Mouse (Mus musculus) neural tube, embryonic 13.5 days (tissue): ENCODE measurements at regions not wholly inside any gene's neighbourhood (a gene's known extent, or its start where the extent isn't known, plus 50 kb on each side); places are given as distances from the start of the nearest gene placed in this dataset.

ENCODE experiments used
- ATAC-seq: fragments of 200-750 bp; cut with Nextera tagmentation; 2 replicates; pipeline ENCODE4 v1.8.0; 2017; ENCODE audit warnings: low read depth, mild to moderate bottlenecking, moderate TSS enrichment, moderate library complexity
- H3K27ac ChIP-seq: fragments of 300-500 bp; sonication (generic); replicated peaks from 2 replicates; pipeline ENCODE4 v1.5.1; 2015; ENCODE audit warnings: moderate library complexity, mild to moderate bottlenecking, inconsistent platforms
- H3K27me3 ChIP-seq: fragments of 300-500 bp; sonication (generic); 2 replicates; pipeline ENCODE4 v1.6.1; 2015; ENCODE audit warnings: mild to moderate bottlenecking, inconsistent platforms
- H3K36me3 ChIP-seq: fragments of 300-500 bp; sonication (generic); 2 replicates; pipeline ENCODE4 v1.6.1; 2015; ENCODE audit warnings: mild to moderate bottlenecking, inconsistent platforms
- H3K4me1 ChIP-seq: fragments of 300-500 bp; sonication (generic); replicated peaks from 2 replicates; pipeline ENCODE4 v1.6.1; 2015; ENCODE audit warnings: inconsistent platforms
- H3K4me2 ChIP-seq: fragments of 300-500 bp; sonication (generic); 2 replicates; pipeline ENCODE4 v1.6.1; 2015; ENCODE audit warnings: inconsistent platforms, mild to moderate bottlenecking, moderate library complexity
- H3K4me3 ChIP-seq: fragments of 300-500 bp; sonication (generic); 2 replicates; pipeline ENCODE4 v1.5.1; 2015; ENCODE audit warnings: mild to moderate bottlenecking, inconsistent platforms
- H3K9ac ChIP-seq: fragments of 300-500 bp; sonication (generic); 2 replicates; pipeline ENCODE4 v1.6.1; 2015; ENCODE audit warnings: moderate library complexity, mild to moderate bottlenecking, inconsistent platforms
- H3K9me3 ChIP-seq: fragments of 300-500 bp; sonication (generic); 2 replicates; pipeline ENCODE4 v1.6.1; 2016; ENCODE audit warnings: inconsistent platforms
- WGBS: fragments of 180-500 bp; shearing (Covaris S2); methylation state at CpG from one replicate; pipeline ENCODE4 v1.1.7; 2015; 5-methylcytosine and 5-hydroxymethylcytosine counted together

- 59% methylated on average over 8 of the region's 8 CpGs for WGBS
- no peak overlapping the region for H3K27ac ChIP-seq
These were observed 209.9 kb downstream of the Cdh11 start for GRCm38 (mm10) chr8:102575523-102575922.

GRCm38 (mm10) chr8:102567779-102568178, 217.7 kb downstream of the Cdh11 start:
- WGBS, result 89% methylated on average over 5 of the region's 5 CpGs
- H3K36me3 ChIP-seq, result no peaks in the 10 kb centered on the region
- no peaks in the 10 kb centered on the region for H3K9me3 ChIP-seq
- no peak overlapping the region for H3K4me3 ChIP-seq
- H3K4me1 ChIP-seq, result no peaks in the 10 kb centered on the region
- no peaks in the 10 kb centered on the region for H3K27me3 ChIP-seq
- H3K4me2 ChIP-seq, result no peak overlapping the region
- no peak overlapping the region for H3K9ac ChIP-seq
- H3K27ac ChIP-seq, result no peak overlapping the region
- no peak for ATAC-seq

More at GRCm38 (mm10) chr8:102575523-102575922, 209.9 kb downstream of the Cdh11 start:
- Histone ChIP-seq H3K36me3 (no peaks in the 10 kb centered on the region), H3K9ac (no peak overlapping the region), H3K9me3 (no peaks in the 10 kb centered on the region), H3K27me3 (no peaks in the 10 kb centered on the region), H3K4me3 (no peak overlapping the region), H3K4me2 (no peak overlapping the region), H3K4me1 (0 out of 2 replicates have a peak, but pooled peaks cover 5% of the 10 kb centered on the region)
- ATAC-seq, result 0 out of 2 replicates have a peak, but pooled peaks have one; percentile 32

GRCm38 (mm10) chr8:102554213-102554612, 231.2 kb downstream of the Cdh11 start:
- no peak; the same call in 1 of the 2 replicates for ATAC-seq
- Histone ChIP-seq H3K9me3 (no peaks in the 10 kb centered on the region), H3K9ac (no peak overlapping the region), H3K27me3 (no peaks in the 10 kb centered on the region), H3K4me3 (no peak overlapping the region), H3K4me2 (no peak overlapping the region), H3K36me3 (no peaks in the 10 kb centered on the region), H3K4me1 (peaks cover 13% of the 10 kb centered on the region; the same call in 1 of the 2 replicates), H3K27ac (no peak overlapping the region)
- WGBS, result 65% methylated on average over 6 of the region's 6 CpGs

GRCm38 (mm10) chr8:102553348-102553935, 232.0 kb downstream of the Cdh11 start:
- WGBS, result 26% methylated on average over 9 of the region's 9 CpGs
- H3K9ac ChIP-seq, result no peak overlapping the region
- H3K4me3 ChIP-seq, result no peak overlapping the region
- no peaks in the 10 kb centered on the region for H3K36me3 ChIP-seq
- H3K4me1 ChIP-seq, result peaks cover 13% of the 10 kb centered on the region; the same call in 1 of the 2 replicates
- H3K9me3 ChIP-seq, result no peaks in the 10 kb centered on the region
- no peak overlapping the region for H3K4me2 ChIP-seq
- ATAC-seq, result no peak
- no peaks in the 10 kb centered on the region for H3K27me3 ChIP-seq
- H3K27ac ChIP-seq, result peak overlapping the region; percentile 69

- H3K4me2 ChIP-seq, result no peak overlapping the region
- no peak overlapping the region for H3K4me3 ChIP-seq
- H3K9me3 ChIP-seq, result no peaks in the 10 kb centered on the region
- H3K4me1 ChIP-seq, result no peaks in the 10 kb centered on the region
- no peak overlapping the region for H3K9ac ChIP-seq
- WGBS, result 68% methylated on average over 3 of the region's 3 CpGs
- no peak for ATAC-seq
- no peaks in the 10 kb centered on the region for H3K27me3 ChIP-seq
- no peaks in the 10 kb centered on the region for H3K36me3 ChIP-seq
- H3K27ac ChIP-seq, result no peak overlapping the region
These were observed 246.6 kb downstream of the Cdh11 start for GRCm38 (mm10) chr8:102538886-102539285.

GRCm38 (mm10) chr8:102538068-102538467, 247.4 kb downstream of the Cdh11 start:
- Histone ChIP-seq H3K4me1 (no peaks in the 10 kb centered on the region), H3K9ac (no peak overlapping the region), H3K4me3 (no peak overlapping the region), H3K27me3 (no peaks in the 10 kb centered on the region), H3K36me3 (no peaks in the 10 kb centered on the region), H3K4me2 (no peak overlapping the region), H3K27ac (no peak overlapping the region), H3K9me3 (no peaks in the 10 kb centered on the region)
- ATAC-seq, result no peak
- 65% methylated on average over 3 of the region's 3 CpGs for WGBS

GRCm38 (mm10) chr8:102518446-102518845, 267.0 kb downstream of the Cdh11 start:
- H3K4me3 ChIP-seq, result no peak overlapping the region
- no peak overlapping the region for H3K4me2 ChIP-seq
- H3K9me3 ChIP-seq, result no peaks in the 10 kb centered on the region
- no peak overlapping the region for H3K27ac ChIP-seq
- no peaks in the 10 kb centered on the region for H3K4me1 ChIP-seq
- no peak overlapping the region for H3K9ac ChIP-seq
- no peak for ATAC-seq
- no peaks in the 10 kb centered on the region for H3K36me3 ChIP-seq
- no peaks in the 10 kb centered on the region for H3K27me3 ChIP-seq

- Histone ChIP-seq H3K27me3 (no peaks in the 10 kb centered on the region), H3K4me2 (no peak overlapping the region), H3K27ac (no peak overlapping the region), H3K9ac (no peak overlapping the region), H3K36me3 (no peaks in the 10 kb centered on the region), H3K9me3 (no peaks in the 10 kb centered on the region), H3K4me3 (no peak overlapping the region), H3K4me1 (no peaks in the 10 kb centered on the region)
- no peak for ATAC-seq
These were observed 269.7 kb downstream of the Cdh11 start for GRCm38 (mm10) chr8:102515748-102516147.

- no peak overlapping the region for H3K9ac ChIP-seq
- no peak overlapping the region for H3K4me3 ChIP-seq
- H3K4me2 ChIP-seq, result no peak overlapping the region
- H3K4me1 ChIP-seq, result no peaks in the 10 kb centered on the region
- H3K9me3 ChIP-seq, result no peaks in the 10 kb centered on the region
- no peak overlapping the region for H3K27ac ChIP-seq
- WGBS, result 71% methylated on average over 2 of the region's 2 CpGs
- no peak for ATAC-seq
- no peaks in the 10 kb centered on the region for H3K27me3 ChIP-seq
- no peaks in the 10 kb centered on the region for H3K36me3 ChIP-seq
These were observed 270.5 kb downstream of the Cdh11 start for GRCm38 (mm10) chr8:102514805-102515424.

GRCm38 (mm10) chr8:102500751-102501150, 284.7 kb downstream of the Cdh11 start:
- Histone ChIP-seq H3K9me3 (no peaks in the 10 kb centered on the region), H3K27me3 (no peaks in the 10 kb centered on the region), H3K36me3 (no peaks in the 10 kb centered on the region), H3K4me1 (peaks cover 7% of the 10 kb centered on the region; the same call in 1 of the 2 replicates), H3K4me3 (no peak overlapping the region), H3K4me2 (no peak overlapping the region), H3K9ac (no peak overlapping the region), H3K27ac (no peak overlapping the region)
- ATAC-seq, result no peak
- whole genome bisulfite sequencing, result 87% methylated on average over 4 of the region's 4 CpGs

GRCm38 (mm10) chr8:102500202-102500601, 285.2 kb downstream of the Cdh11 start:
- 84% methylated on average over 3 of the region's 3 CpGs for WGBS
- H3K27ac ChIP-seq, result no peak overlapping the region
- H3K4me1 ChIP-seq, result peaks cover 7% of the 10 kb centered on the region; the same call in 1 of the 2 replicates
- no peak overlapping the region for H3K9ac ChIP-seq
- no peak overlapping the region for H3K4me2 ChIP-seq
- no peaks in the 10 kb centered on the region for H3K27me3 ChIP-seq
- no peak overlapping the region for H3K4me3 ChIP-seq
- no peaks in the 10 kb centered on the region for H3K36me3 ChIP-seq
- H3K9me3 ChIP-seq, result no peaks in the 10 kb centered on the region
- ATAC-seq, result no peak

GRCm38 (mm10) chr8:102499091-102499490, 286.4 kb downstream of the Cdh11 start:
- ATAC-seq, result no peak
- no peak overlapping the region for H3K9ac ChIP-seq
- H3K4me3 ChIP-seq, result no peak overlapping the region
- H3K27me3 ChIP-seq, result no peaks in the 10 kb centered on the region
- no peak overlapping the region for H3K4me2 ChIP-seq
- no peak overlapping the region for H3K27ac ChIP-seq
- H3K4me1 ChIP-seq, result peaks cover 7% of the 10 kb centered on the region; the same call in 1 of the 2 replicates
- WGBS, result 32% methylated on average over 4 of the region's 4 CpGs
- no peaks in the 10 kb centered on the region for H3K36me3 ChIP-seq
- H3K9me3 ChIP-seq, result no peaks in the 10 kb centered on the region

GRCm38 (mm10) chr8:102497160-102497559, 288.3 kb downstream of the Cdh11 start:
- Histone ChIP-seq H3K9ac (no peak overlapping the region), H3K27ac (no peak overlapping the region), H3K27me3 (no peaks in the 10 kb centered on the region), H3K36me3 (no peaks in the 10 kb centered on the region), H3K4me2 (no peak overlapping the region), H3K4me1 (no peaks in the 10 kb centered on the region), H3K9me3 (no peaks in the 10 kb centered on the region), H3K4me3 (no peak overlapping the region)
- WGBS, result 64% methylated on average over 5 of the region's 5 CpGs
- no peak for ATAC-seq
